Mouse (Mus musculus): ENCODE measurements around the gene Cltc.
"Not testable (repeated sequence)": the region's sequence is repeated elsewhere in the genome, so short reads cannot be mapped to it uniquely, and the experiment has no call there.

DNA sequence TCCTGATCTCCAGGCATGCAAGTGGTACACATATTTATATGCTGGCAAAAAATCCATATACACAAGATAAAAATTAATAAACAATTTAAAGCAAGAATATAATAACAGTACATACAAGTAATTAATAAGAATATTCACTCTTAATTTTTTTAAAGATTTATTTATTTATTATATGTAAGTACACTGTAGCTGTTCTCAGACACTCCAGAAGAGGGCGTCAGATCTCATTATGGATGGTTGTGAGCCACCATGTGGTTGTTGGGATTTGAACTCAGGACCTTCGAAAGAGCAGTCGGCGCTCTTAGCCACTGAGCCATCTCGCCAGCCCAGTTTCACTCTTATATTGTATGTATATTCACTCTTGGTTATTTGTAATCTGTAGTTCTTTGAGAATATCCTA lies 30.1 kb upstream of the Cltc start:
- not testable (repeated sequence) for TF ChIP-seq CTCF (conservative IDR thresholded peaks at IDR 0.05; ENCODE audit: low read length); POU5F1 (IDR thresholded peaks at IDR 0.05; ENCODE audit: borderline replicate concordance, low read length)

All from E14TG2a.4 (cell line).